Mouse (Mus musculus): ENCODE data around the gene Acsbg2.
"Not testable (repeated sequence)": the region's sequence is repeated elsewhere in the genome, so short reads cannot be mapped to it uniquely, and the experiment has no call there.

Gene Acsbg2

DNA sequence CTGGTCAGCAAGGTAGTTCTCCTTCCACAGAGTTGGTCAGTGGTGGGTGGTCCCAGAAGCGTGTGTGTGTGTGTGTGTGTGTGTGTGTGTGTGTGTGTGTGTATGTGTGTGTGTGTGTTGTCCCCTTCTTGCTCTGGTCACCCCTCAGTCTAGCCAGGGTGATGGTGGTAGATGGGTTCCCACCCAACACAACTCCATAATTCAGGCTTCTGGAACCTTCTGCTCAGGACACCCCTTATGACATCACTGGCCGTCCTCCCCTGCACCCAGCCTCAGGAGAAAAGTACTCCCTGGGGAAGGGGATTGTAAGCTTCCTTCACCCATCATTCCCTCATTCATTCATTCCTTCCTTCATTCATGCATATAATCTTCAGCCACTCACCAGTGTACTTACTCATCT lies at the start of gene Acsbg2:
Acsbg2 (minus strand) TSS at position 211 of the 400 bp plus-strand sequence.
- DNase-seq = no peak

DNA sequence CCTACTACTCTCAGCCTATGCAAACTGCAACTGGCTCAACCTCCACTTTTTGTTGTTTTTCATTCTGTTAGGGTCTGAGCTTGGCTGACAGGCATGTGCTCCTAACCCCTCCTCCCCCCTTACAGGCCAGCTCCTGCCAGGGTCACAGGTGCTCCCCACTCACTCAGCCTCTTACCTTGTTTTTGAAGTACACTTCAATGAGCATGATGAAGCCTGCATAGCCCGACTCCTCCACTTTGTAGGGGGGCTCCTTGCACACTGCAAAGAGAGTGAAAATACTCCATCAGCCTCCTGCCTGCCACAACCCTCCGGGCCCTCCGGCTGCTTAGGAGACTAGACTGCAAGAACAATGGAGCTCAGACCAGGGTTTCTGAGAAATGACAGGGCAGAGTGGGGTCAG lies 45.5 kb upstream of the Acsbg2 start:
- DNase-seq = no peak

DNA sequence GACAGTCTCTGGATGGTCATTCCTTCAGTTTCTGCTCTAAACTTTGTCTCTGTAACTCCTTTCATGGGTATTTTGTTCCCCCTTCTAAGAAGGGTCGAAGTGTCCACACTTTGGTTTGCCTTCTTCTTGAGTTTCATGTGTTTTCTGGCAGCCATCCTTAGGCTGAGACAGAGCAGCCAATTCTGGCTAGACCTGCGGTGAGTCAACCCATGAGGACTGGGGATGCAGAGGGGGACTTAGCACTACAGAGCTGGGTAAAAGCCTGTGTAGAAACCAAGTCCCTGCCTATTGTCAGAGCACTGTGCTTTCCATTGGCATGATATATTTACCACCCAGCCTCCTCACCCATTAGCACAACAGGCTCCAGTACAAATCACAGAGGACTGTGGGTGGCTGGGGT lies 42.9 kb upstream of the Acsbg2 start:
- DNase-seq = no peak

DNA sequence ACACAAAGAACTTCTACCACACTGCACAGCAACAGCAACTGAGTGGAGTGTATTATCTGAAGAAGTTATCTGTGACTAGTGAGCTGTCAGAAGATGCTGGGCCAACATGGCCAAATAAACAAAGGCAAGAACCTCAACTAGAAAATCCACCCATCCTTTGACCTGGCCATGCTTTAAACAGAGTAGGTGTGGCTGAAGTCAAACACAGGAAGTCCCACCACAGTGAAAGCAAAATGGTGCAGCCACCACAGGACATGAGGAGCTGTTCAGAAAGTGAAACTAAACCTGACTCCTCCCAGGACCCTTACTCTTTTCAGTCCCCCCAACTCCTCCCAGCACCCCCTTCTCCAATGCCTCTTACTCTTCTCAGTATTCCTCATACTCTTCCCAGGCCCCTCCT lies 39.2 kb upstream of the Acsbg2 start:
- DNase-seq = no peak

DNA sequence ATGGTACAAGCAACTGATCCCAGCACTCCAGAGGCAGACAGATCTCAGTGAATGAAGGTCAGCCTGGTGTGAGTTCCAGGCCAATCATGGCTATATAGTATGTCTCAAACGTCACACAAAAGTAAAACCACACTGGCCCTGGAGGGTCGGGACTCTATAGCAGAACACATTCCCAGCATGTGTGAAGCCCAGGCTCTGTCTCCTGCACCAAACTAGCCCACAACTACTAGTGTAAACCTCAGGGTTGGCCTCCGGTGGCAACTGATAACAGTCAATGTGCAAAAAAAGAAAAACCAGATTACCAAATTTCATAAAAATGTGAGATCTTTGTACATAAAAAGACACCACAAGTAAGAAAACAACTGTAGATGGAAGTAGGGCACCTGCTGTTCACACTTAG lies 38.8 kb upstream of the Acsbg2 start:
- no peak for DNase-seq

DNA sequence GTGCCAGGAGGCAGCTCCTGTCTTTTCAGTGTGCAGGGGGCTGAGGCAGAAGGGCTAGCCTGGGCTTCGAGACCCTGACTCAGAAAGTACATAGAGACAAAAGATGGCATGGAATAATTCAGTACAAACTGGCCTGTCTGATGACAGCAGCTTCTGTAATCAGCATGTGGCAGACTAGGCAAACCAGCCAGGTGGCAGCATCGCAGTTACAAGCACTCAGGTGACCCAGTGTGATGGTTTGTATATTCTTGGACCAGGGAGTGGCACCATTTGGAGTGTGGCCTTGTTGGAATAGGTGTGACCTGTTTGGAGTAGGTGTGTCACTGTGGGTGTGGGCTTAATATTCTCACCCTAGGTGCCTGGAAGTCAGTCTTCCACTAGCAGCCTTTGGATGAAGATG lies 35.5 kb upstream of the Acsbg2 start:
- not testable (repeated sequence) for DNase-seq

DNA sequence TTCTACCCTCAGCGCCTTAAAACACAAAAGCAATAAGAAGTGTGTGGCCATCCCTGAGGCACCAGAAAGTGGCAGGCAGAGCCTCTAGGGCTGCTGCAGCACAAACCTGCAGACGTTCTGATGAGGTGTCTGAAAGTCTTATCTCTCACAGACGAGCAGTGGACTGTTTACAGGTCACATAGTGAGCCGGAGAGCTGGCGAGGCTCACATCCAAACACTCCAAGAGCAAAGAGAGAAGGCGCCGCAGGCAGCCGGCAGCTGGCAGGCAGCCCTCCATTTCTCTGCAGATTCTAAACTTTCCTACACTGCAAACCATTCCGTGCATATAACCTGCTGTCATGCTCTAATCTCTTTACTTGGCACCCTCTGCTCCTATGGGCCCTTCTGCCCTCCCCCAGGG lies 33.6 kb upstream of the Acsbg2 start:
- DNase-seq = no peak

DNA sequence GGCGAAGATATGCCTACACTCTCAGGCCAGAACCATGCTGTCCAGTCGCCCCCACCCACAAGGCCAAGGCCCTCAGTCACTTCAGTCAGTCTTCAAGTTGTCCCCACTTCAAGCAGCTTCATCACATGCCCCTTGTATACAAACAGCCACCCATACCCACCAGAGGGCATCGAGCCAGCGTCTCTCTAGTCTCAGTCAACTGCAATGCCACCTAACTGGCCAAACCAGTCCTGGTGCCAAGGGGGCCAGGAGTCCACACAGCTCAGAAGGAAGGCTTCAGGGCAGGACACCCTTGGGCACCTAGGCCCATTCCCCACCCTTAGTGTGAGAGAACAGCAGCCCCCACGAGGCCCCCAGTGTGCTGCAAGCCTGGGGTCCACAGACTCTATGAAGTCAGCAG lies 32.8 kb upstream of the Acsbg2 start:
- DNase-seq = no peak

DNA sequence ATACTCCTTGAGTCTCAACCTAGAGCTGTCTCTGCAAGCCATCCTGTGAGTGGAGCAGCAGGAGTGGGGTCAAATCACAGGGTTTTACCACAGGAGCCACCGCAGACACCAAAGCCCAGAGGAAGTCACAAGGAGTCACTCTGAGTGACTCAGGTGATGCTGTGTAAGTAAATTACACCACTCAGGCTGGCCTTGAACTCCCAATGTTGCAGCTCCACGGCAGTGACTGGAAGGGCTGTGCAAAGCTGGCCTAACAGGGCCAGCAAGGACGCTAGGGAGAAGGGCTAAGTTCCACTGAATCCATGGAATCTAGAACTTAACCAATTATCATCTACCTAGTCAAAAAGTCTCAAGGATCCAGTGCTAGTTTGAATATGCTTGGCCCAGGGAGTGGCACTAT lies 31.9 kb upstream of the Acsbg2 start:
- DNase-seq = no peak

DNA sequence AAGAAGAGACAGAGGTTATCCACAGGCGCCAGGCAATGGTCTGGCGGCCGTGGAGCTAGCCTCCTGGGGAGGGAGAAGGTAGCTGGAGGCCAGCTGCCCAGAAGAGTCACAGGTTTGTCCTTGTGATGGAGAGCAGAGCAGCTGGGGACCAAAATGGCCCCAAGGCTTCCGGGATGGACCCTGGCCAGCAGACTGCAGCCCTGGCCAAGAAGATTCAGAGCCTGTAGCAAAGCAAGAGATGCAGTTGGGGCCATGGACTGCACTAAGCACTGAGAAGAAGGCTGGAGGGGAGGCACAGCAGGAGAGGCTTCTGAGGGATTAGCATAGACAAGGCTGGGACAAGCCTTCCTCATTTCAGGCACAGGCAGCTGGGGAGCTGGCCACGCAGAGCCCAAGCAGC lies 28.5 kb upstream of the Acsbg2 start:
- no peak for DNase-seq

DNA sequence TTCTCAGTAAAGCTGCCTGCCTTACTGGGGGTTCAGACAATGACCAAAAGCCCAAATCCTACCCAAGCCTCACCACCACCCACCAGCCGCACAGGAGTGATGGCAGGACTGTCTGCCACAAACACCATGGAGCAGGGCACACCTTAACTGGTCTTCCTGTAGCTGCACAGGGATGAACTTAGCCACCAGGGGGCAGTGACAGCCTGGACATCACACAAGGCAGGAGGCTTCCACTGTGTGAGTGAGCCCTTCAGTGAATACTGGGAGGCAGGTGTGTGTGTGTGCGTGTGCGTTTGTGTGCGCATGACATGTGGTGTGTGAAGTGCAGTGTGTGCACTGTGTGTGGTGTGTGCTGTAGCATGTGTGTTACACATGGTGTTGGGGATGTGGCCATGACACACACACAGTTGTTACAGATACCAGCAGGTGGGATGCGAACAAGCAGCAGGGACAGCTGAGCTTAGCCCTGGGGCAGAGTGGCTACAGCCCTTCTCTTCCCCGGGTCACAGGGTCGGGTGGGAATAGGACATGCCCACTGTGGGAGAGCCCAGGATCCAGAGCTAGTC lies 23.5 kb upstream of the Acsbg2 start:
- DNase-seq = peak; percentile 84 to 87

DNA sequence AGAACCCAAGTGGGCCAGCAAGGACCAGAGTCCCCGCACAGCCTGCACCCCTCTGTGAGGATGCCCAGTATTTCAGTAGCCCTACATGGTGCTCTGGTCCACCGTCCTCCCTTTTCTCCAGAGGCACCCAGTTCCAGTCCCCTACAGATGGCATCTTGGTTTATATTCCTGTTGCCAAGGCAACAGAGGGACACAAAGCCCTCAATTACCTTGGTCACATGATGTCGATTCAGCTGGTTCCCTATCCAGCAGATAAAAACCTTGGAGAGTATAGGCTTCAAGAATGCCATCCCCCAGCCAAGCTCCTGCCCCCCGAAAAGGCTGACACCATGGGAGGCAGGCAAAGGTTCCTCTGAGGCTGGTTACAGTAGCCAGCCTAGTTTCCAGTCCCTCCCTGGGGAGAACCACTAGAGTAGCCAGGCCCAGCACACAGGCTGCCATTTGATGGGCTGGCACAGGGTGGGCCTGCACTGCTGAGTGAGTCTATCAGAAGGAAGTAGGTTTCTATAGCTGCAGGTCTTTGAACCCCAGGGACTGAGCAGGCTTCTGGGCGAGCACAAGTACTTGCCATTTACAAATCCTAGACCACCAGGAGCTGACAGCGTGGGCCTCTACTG lies 22.4 kb upstream of the Acsbg2 start:
- no peak for DNase-seq

DNA sequence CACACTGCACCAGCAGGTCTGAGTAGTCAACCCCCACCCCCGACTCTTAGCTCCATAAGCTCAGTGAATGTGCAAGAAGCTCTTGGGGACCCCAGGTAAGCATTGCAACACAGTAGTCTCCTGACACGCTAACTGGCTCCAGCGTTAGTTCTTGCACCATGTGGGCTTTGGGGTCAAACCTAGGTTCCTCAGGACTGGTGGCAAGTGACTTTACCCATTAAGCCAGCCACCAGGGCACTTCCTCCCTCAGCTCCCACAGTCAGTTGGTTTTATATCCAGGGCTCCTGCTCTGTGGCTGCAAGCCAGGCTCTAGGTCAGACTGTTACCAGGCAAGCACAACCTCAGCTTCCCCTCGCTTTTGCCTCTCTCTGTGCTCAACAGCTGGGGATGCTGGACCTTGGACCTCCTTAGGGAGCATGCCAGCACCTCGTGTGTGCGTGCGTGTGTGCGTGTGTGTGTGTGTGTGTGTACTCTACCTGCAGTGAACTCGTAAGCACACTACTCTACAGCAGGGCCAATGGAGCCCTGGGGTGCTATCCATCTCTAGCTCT lies 21.2 kb upstream of the Acsbg2 start:
- DNase-seq = no peak

DNA sequence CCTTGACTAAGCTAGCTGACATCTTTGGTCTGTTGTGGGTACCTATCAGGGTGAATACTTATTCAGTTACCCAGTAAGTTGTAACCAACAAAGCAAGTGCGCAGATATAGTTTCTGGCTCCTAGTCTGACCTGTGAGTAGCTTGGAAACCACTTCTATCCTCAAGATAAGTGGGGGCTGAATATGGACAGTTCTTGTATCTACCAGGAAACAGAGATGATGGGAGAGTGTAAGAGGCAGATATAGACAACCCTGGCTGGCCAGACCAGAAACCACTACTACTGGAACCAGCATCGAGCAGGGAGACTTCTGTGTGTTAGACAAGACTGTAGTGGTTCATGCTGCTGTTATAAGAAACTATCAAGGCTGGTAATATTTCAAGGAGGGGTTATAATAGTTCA lies 15.8 kb upstream of the Acsbg2 start:
- no peak for DNase-seq

DNA sequence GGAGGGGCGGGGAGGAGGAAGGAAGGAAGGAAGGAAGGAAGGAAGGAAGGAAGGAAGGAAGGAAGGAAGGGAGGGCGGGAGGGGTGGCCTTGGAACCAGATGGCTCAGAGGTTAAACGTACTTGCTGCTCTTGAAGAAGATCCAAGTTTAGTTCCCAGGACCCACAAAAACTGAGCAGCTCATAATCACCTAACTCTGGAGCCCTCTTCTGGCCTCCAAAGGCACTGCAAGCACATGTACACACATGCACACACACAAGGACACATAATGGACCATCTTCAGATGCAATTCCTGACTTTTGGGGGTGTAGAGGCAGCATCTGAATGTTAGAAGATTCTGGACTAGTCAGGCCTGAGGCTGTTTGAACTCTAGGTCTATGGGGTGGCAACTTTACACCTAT lies 13.8 kb upstream of the Acsbg2 start:
- DNase-seq = no peak

DNA sequence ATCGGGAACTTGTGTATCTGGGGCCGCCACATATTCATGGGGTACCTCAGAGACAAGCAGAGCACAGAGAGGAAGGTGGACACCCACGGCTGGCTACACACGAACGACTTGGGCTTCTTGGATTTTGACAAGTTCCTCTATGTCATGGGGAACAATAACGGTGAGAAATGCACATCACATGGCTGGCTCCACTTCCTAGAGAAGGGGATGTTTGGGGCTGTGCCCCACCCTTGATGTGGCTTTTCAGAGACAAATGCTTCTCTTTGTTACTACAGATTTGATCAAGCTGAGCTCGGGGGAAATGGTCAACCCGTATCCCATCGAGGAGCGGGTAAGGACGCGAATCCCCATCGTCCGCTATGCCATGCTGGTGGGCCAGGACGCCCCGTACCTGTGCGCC lies 10.6 kb upstream of the Acsbg2 start:
- DNase-seq = peak; percentile 9 to 19

DNA sequence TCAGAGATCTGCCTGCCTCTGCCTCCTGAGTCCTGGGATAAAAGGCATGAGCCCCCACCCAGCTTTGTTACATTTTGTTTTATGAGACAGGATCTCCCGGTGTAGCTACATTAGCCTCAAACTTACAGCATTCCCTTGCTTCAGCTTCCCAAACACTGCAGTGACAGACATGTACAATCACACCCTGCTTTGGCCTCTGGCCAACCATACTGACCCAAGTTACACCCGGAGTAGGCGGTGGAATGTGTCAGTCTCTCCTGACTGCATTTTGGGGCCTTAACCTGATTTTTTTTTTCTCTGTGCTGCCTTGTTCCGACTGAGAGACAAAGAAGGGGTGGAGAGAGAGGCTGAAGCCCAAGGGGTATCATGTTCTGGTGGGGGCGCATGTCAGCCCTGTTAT lies 10.1 kb upstream of the Acsbg2 start:
- DNase-seq = no peak

DNA sequence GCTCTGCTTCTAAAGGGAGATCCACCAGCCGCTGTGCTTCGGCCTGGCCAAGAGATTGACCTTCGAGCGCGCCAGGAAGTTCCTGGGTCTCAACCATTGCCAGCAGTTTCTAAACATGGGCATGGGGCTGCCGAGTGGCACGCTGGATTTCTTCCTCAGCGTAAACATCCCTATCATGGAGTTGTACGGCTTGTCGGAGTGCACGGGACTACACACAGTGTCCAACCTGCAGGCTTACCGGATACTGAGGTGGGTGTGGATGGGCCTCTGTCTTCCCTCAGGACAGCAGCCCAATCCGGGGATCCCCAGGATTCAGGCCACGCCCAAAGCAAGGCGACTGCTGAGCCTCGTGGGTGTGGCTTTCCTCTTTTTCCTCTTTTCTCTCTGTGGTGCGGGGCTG lies 9.4 kb upstream of the Acsbg2 start:
- DNase-seq = no peak

DNA sequence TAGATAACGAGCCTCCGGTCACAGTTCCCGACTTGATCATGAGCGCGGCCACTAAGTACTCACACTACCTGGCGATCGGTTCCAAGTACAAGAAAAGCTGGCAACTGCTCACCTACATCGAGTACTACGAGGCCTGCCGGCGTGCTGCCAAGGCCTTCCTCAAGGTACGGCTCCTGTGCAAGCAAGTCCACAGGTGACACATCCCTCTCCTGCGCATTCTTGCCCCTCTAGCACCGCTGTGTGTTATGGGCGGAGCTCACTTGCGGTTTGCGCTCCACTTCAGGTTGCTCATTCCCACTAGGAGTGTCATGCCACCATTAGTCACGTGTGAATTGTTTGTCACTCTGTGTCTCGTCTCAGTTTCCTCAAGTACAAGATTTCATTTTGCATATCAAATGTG lies 3.2 kb upstream of the Acsbg2 start:
- DNase-seq = no peak

DNA sequence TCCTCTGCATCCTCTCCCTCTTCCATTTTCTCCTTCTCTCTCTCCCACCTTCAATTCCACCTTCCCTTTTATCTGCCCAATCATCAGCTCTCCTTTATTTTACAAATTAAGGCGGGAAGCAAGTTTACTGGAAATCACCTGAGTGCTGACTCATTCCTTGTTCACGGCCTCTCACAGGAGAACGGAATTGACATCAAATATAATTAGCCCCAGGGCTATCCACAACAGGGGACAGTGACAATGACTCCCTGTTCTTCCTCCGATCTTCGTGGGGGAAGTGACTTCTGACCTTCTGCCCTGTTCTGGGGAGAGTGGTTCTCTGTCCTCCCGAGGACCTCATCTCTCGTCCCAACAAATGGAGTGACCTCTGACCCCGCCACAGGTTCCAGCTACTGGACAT lies 2.7 kb upstream of the Acsbg2 start:
- DNase-seq = no peak

DNA sequence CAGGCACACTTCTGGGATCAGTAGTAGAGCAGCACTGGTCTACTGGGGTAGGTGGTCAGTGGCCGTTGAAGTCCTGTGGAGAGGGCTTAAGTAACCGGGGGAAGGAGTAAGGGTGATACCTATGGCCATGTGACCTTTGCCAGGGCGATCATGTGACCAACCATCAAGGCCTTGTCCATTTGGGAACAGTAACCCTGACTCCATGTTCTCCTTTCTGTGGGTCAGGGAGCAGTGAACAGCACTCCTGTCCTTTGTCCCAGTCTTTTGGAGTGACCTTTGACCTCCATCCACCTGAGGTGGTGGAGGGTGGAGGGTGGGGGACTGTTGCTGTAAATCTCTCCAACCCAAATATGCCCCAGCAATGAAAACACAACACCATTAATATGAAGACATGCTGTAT lies 2.2 kb upstream of the Acsbg2 start:
- no peak for DNase-seq

DNA sequence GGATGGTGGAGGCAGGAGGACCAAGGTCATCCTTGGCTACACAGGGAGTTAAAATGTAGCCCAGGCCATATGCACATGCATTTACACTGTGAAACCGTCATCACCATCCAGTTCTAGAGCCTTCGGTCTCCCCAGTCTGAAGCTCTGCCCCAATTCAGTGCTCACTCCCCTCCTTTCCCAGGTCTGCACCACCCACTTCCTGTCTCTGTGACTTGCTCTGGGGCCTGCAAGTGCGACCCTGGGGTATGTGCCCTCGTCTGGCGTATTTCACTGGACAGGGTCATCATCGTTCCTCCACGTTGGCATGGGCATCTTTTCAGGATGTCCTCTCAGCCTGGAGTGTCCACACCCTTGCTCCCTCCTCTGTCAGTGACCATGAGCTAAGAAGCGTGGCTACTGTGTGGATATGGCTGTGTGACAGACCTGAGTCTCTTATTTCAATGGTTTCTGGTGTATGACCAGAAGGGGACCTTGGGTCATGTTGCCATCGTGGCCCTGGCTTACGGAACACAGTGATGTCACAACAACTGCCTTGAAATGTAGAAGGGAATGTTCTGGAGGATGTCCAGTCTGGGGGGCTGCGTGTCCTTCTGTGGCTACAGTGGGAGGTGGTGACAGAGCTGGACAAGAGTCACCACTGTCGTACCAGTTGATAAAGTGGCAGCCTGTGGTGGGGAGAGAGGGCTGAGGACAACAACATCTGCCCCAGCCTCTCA lies 847 bp upstream of the Acsbg2 start, which contains the start of gene 1700061G19Rik:
1700061G19Rik (plus strand) TSS at position 542 of the 716 bp plus-strand sequence.
- no peak for DNase-seq

DNA sequence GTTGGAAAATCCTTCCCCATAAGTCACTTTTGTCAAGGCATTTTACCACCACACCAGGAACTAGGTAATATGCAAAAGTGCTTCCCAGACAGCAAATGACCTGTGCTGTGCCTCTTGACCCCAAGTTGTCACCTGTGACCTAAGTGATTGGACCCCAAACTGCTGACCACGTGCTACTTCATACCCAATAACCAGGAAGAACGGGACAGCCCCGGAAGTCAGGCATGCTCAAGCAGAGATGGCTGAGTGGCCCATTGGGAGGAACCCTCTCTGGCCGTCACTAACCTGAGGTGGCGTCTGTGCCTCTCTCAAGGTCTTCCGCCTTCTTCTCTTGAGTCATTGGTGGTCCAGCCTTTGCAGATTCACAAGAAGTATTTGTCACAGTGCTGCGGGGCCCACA lies 1.7 kb downstream of the Acsbg2 start:
- DNase-seq = no peak

DNA sequence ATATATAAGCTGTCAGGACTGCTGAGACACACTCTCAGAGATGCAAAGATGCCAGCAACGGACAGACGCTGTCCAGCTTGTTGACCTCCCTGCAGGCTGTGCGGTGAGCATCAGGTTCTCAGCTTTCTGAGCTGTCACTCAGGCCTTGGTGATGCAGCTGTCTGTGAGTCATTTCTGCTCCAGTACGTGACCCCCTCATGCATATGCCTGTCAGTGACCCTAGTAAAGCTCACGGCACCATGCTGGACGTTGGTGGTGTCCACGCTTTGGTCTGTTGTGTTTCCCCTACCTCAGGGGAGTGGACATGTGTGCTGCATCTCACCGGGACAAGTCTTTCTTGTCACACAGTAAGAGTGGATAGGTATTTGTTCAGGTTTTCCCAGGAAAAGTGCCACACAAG lies 2.5 kb downstream of the Acsbg2 start:
- no peak for DNase-seq

Measured in B cell, adult 2 months (primary cell).